Mouse (Mus musculus) erythroblast, adult 5-6 weeks (primary cell): ENCODE data around the gene Tmsb4x. TPM values are rescaled to one million over a fixed set of nuclear protein-coding genes. Genes with fewer than 3 reads are reported as not detected.

Experiments
- ATAC-seq: replicated peaks from 2 replicates; pipeline ENCODE4 v1.8.0; 2016; ENCODE audit warnings: moderate number of reproducible peaks, mild to moderate bottlenecking, moderate TSS enrichment, inconsistent platforms; ENCODE audit not compliant: poor library complexity, low FRiP score, severe bottlenecking
- total RNA-seq, 2 experiments: library from RNA; stranded (forward) in 1 of 2; stranded (reverse) in 1 of 2; fragments of 150-400 nt in 1 of 2; fragments of 200-764, 138-1000 nt in 1 of 2; gene quantifications; 2 replicates each; pipeline versions ENCODE4 v1.2.3 to v1.2.4; 2015 to 2017; ENCODE audit warnings: low replicate concordance in 2 of 2

The Tmsb4x gene
- total RNA-seq (2015; ENCODE audit: low replicate concordance) = 1,938 and 2,125 TPM in 2 replicates
- 844 and 1,294 TPM in 2 replicates for total RNA-seq (2017; ENCODE audit: low replicate concordance)

DNA sequence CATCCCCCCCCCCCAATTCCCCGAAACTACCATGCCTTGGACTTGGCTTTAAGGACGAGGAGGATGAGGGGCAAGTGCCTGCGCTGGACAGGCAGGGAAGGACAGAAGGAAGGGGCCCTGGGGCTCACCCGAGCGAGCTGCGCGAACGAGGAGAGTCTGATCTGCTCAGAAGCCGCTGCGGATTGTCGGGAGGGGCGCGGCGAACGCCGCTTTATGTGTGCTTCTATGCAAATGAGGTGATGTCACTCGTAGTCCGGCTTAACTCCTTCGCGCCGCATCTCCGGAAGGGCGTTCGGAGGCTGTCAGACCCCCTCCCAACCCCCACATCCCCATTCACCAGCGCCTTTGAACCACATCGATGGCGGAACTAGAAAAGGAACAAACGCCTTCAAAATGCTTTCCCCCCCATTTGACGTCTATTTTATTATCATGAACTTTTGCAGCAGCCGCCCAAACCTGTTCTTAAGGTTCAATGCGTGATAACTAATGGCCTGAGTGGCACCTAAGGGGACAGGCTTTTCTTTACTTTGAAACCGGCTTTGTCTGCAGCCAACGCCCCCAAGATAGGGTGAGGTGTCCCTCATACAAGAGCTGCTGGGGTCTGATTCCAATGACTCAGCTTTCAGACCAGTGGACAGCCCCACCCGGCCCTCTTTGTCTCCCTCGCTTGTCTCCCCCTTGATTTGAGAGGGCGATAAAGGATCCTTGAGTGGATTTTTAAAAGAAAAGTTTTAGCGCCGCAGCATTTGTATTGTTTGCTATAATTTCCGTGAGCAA is at the start of gene Tmsb4x:
Gene Tmsb4x (minus strand): TSS at position 338 of the 777 bp plus-strand sequence.
- no peak for ATAC-seq

DNA sequence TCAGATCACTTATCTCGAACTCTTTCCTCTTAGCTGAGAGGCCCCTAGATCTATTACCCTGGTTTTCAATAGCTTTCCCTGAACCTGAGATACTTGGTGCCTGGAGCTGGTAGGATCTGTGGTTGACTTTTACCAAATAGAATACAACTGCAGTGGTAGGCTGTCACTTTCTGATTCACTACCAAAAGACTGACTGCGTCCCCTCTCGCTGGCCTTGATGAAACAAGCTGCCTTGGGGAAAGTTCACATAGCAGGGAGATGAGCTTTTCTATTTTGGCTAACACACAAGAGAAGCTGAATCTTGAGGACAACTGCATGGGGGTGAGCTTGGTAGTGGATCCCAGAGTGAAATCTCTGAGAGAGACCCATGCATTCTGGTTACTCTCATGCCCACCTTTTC is 32.6 kb upstream of the Tmsb4x start:
- ATAC-seq = no peak

DNA sequence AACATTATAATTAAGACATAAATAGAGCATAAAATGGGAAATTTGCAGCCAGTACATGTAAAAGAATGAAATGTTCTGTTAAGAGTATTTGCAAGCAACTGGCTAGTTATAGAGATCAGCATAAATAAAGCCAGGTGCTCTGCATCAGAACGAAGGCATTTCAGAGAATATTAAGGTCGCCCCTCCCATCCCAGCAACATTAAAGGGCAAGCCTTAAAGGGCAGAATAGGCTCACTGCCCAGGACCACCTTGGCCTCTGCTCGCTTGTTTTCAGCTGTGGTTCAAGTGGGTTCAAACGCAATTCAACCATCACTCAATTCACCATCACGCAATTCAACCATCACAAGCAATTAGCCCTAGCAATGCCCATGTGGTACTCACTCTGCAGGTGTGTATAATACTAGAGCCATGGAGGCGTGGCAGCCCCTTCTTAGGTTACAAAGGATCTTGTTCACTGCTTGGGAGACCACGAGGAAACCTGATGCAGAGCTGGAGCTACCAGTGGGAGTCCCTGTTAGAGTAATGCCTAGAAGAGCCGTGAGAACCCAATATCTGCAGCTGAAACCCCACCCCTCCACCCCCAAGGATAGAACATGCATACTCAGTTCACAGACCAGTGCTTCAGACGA is 30.3 kb upstream of the Tmsb4x start:
- ATAC-seq = no peak

GRCm38 (mm10) chrX:167233104-167233687 is 24.1 kb upstream of the Tmsb4x start:
- ATAC-seq = no peak; the same call in 1 of the 2 replicates

DNA sequence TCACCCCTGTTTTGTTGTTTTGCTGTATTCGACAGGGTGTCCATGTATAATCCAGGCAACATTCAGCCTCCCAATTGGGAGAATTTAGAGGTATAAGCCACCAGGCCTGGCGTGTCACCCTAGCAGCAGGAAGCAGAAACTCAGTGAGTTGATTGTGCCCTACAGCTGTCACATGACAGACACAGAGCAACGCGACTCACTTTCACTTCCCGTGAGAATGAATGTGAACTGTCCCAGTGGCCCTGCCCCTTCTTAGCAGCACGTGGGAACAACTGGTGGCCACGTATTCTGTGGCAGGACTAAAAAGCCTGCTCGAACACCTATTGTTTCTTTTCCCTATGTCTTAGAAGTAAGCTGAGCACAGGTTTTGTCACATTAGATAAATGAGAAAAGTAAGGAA is 22.0 kb upstream of the Tmsb4x start:
- ATAC-seq = no peak

DNA sequence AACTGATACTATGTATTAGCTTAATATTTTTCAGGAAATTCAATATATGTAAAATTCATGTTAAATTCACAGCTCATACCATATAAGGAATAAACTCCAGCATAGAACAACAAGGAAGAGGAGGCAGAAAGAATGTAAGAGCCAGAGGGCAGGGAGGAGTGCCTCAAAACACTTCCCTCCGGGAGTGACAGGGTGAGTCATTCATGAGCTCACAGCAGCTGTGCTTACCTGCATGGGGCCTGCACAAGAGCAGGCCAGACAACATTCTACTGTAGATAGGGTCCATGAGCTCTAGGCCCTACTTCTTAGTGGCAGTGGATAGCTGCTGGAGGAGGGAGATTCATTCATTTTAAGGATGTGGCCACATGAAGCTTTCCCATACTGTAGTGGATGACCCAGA is 20.7 kb upstream of the Tmsb4x start:
- ATAC-seq = no peak

- ATAC-seq = no peak
These were observed 20.1 kb upstream of the Tmsb4x start for GRCm38 (mm10) chrX:167229206-167229605.

GRCm38 (mm10) chrX:167227756-167228155 is 18.6 kb upstream of the Tmsb4x start:
- ATAC-seq = no peak

DNA sequence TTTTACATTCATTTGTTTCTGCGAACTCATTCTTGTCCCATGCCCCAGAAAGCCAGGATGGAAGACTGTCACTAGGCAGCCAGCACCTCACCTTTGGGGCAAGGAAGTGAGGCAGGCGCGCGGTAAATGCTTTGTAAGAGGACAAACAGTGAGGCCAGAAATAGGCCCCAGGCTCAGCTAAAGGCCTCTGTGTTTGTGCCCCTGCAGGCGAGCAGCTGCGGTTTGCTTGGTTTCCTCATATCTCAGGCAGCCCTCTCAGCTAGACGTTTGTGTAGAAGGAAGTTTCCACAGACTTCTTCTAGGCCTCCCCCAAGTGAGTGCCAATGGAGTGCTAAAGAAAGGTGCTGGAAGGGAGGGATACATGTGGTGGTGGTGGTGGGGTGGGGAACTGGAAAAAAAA is 18.0 kb upstream of the Tmsb4x start:
- no peak for ATAC-seq

GRCm38 (mm10) chrX:167226570-167226969 is 17.5 kb upstream of the Tmsb4x start:
- ATAC-seq = no peak

DNA sequence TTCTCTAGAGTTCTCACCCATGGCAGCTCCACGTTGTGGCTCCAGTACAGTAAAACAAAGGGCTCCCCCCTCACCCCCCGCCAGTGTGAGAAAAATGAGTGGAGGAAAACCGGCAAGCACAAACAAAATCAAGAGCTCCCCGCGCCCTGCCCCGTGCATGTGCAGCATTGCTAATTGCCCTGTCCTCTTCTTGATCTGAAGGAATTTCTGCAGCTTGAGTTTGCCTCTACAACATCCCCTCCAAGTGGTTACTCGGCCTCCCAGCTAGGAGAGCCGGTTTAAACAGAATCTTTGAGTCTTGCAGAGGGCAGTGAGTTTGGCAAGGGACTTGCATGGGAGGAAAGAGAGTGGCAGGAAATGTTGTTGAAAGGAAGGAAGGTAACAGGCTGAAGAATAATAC is 3.6 kb upstream of the Tmsb4x start:
- ATAC-seq = no peak

- no peak for ATAC-seq
These were observed 2.9 kb upstream of the Tmsb4x start for GRCm38 (mm10) chrX:167211871-167212555.

DNA sequence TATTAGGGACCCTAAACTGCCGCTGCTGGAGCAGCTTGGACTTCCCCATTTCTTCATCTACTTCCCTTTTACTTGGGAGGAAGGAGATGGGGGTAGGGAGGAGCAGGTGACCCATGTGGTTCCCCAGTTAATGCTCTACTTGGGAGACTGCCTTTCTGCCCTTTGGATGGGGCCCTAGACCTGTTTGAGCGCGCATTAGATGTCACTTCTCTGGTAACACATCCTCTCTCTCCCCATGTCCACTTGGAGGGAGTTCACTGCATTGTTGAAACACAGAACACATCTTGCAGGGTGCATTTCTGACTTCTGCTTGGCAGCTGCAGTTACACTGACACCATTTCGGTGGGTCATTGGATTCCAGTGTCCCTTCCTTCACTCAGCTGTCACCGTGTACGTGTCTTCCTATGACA is 1.2 kb upstream of the Tmsb4x start:
- ATAC-seq = no peak

GRCm38 (mm10) chrX:167209828-167210227 is 713 bp upstream of the Tmsb4x start:
- no peak for ATAC-seq

DNA sequence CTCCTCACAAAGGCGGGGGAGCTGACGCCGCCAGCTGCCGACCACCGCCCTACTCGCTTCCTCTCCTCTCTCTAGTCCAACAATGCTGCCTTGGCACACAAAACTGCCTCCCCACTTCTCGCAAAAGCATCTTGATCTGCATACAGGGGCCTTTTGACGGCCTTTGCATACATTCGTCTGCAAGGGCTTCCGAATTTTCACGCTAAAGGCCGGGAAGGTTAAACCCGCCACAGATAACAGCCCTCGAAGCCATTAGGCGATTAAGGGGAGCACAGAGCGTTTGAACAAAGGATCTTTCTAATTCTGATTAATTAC is 652 bp downstream of the Tmsb4x start:
- no peak for ATAC-seq

DNA sequence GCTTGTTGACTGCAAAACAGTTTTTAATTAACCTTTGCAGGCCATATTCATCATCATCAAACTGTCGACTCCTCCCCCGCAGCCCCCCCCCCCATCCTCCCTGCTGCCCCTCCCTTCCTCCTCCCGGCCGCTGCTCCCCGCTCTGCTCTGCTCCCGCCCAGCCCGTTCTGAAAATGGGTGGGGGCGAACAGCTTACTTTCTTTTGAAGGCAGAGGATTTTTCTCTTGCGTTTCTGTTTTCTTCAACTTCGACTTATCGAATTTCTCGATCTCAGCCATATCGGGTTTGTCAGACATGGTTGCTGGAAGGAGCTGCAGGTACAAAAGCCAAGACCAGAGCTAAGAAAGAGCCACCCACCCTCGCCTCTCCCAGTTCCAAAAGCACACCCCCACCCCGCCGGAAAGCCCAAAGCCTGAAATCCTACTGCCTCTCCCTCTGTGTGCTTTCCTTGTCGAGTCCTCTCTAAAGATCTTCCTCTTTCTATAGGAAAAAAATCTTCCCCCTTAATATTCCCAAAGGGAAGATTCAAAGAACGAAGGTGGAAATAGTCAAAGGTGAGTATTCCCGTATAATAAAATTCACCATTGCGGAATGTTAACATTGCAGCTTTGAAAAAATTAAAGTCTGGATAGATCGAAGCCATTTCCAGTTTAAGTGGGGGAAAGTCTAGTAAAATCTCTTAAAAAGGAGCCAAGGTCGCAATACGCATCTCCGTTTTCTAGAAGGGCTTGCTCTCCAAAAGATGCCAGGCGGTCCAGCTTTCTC is 1.2 kb downstream of the Tmsb4x start:
- ATAC-seq = no peak

DNA sequence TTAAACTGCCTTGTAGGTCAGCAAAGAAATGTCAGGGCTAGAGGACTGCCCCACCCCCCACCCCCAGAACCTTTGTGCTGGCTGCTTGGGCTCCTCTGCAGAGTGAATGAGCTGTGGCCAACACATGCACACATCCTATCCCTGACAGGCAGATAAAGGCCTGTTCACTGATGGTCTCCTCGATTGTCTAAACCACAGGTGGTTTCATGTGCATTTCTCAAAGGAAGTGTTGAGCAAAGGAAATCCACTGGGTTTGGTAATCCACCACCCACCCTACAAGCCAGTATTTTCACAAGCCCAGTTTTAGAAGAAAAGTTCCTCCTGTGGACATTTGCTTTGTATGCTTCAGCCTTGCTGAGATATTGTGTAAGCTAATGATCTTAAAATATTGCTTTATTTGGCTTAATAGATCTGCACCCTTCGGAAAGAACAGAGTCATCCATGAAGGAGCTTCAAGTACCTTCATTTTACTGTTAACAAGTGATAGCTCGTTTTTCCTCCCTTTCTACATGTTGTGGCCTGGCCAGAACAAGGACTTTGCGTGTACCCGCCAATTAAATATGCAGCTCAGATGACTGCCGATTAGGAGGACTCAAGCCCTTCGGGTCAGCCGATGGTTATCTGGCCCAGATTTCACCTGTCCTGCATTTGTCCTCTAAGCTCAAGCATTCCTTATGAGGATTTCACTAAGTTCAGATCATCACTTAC is 3.1 kb downstream of the Tmsb4x start:
- ATAC-seq = no peak

GRCm38 (mm10) chrX:167201365-167201764 is 7.8 kb downstream of the Tmsb4x start:
- no peak for ATAC-seq

- ATAC-seq = no peak
These were observed 13.9 kb downstream of the Tmsb4x start for GRCm38 (mm10) chrX:167195228-167195649.
